In genomic region chr15:78876258-78876696, GRCm38 (mm10) we compare ENCODE assay signal across 8 mouse cellular contexts. TPM values are rescaled to one million over a fixed set of nuclear protein-coding genes. Genes with fewer than 3 reads are reported as not detected.
DNase-seq lines count a peak whose midpoint lies in the region; ATAC-seq lines count a peak whose summit lies in the region.

No protein-coding gene starts in this region.

- ATAC-seq in inflammation-experienced regulatory T-cells, adult 6 months: peak; percentile 25
- peak; percentile 39 for ATAC-seq in megakaryocyte, adult 5-6 weeks (ENCODE audit: poor library complexity, severe bottlenecking)

- peak; percentile 67 to 71 for DNase-seq in adrenal gland, adult 18-20 months (ENCODE audit: low spot score in 2 of 2)
- peak; percentile 92 for DNase-seq in embryo, embryonic 10.5 days (ENCODE audit: low spot score)
- peak; percentile 57 to 64 for DNase-seq in gastrocnemius, adult 8-10 months (ENCODE audit: low spot score in 2 of 2)
- peak; percentile 65 to 85 for DNase-seq in left cerebral cortex, adult 9 months (ENCODE audit: low spot score in 2 of 2)
- peak; percentile 78 for DNase-seq in right cerebral cortex, adult 18-20 months
- DNase-seq in urinary bladder, postnatal 14 days (ENCODE audit: low spot score): peak; percentile 94

RNA-seq across cellular contexts. Expression of gene Gga1, which starts 0.7 kb away (rescaled TPM):
- 10 to 100 TPM; 55.2 to 57.2 TPM for total RNA-seq in adrenal gland, adult 18-20 months (2021)
- total RNA-seq in gastrocnemius, adult 8-10 months (2022): 10 to 100 TPM; 41.8 to 44.9 (median 43.5) TPM
- 10 to 100 TPM; 11.9 to 22.5 (median 16.1) TPM for polyA plus RNA-seq in inflammation-experienced regulatory T-cells, adult 6 months (2017; shearing (Covaris generic))
- total RNA-seq in megakaryocyte, adult 5-6 weeks (2015): 46.0 and 52.6 TPM in 2 replicates
- 20.8 and 28.9 TPM in 2 replicates for total RNA-seq in megakaryocyte, adult 5-6 weeks (2017)

RNA-seq across cellular contexts. Expression of gene Lgals2, which starts 20.9 kb away (rescaled TPM):
- total RNA-seq in adrenal gland, adult 18-20 months (2021): under 1 TPM in 1 of 2 experiments, not detected in 1; 0.54 TPM
- not detected for total RNA-seq in gastrocnemius, adult 8-10 months (2022)
- not detected for polyA plus RNA-seq in inflammation-experienced regulatory T-cells, adult 6 months (2017; shearing (Covaris generic))
- total RNA-seq in megakaryocyte, adult 5-6 weeks (2015): not detected in 2 replicates
- total RNA-seq in megakaryocyte, adult 5-6 weeks (2017): 0.26 TPM in 1 of 2 replicates, not detected in the other

RNA-seq across cellular contexts. Expression of gene Gm49510, which starts 23.2 kb away (rescaled TPM):
- total RNA-seq in adrenal gland, adult 18-20 months (2021): not detected
- total RNA-seq in gastrocnemius, adult 8-10 months (2022): not detected
- not detected for polyA plus RNA-seq in inflammation-experienced regulatory T-cells, adult 6 months (2017; shearing (Covaris generic))
- total RNA-seq in megakaryocyte, adult 5-6 weeks (2015): not detected in 2 replicates
- total RNA-seq in megakaryocyte, adult 5-6 weeks (2017): 1.1 and 2.0 TPM in 2 replicates

RNA-seq across cellular contexts. Expression of gene Sh3bp1, which starts 23.3 kb away (rescaled TPM):
- total RNA-seq in adrenal gland, adult 18-20 months (2021): 1 to 10 TPM; 4.1 to 6.5 TPM
- total RNA-seq in gastrocnemius, adult 8-10 months (2022): 1 to 10 TPM in 2 of 4 experiments, under 1 TPM in 2; 0.80 to 1.7 (median 1.2) TPM
- 10 to 100 TPM; 49.5 to 72.6 (median 52.6) TPM for polyA plus RNA-seq in inflammation-experienced regulatory T-cells, adult 6 months (2017; shearing (Covaris generic))
- total RNA-seq in megakaryocyte, adult 5-6 weeks (2015): 46.5 and 53.3 TPM in 2 replicates
- total RNA-seq in megakaryocyte, adult 5-6 weeks (2017): 34.0 and 38.2 TPM in 2 replicates

RNA-seq across cellular contexts. Expression of gene Cdc42ep1, which starts 33.9 kb away (rescaled TPM):
- 10 to 100 TPM; 36.2 to 53.1 TPM for total RNA-seq in adrenal gland, adult 18-20 months (2021)
- 1 to 10 TPM; 4.1 to 7.3 (median 6.2) TPM for total RNA-seq in gastrocnemius, adult 8-10 months (2022)
- not detected for polyA plus RNA-seq in inflammation-experienced regulatory T-cells, adult 6 months (2017; shearing (Covaris generic))
- not detected in 2 replicates for total RNA-seq in megakaryocyte, adult 5-6 weeks (2015)
- 0.26 TPM in 1 of 2 replicates, not detected in the other for total RNA-seq in megakaryocyte, adult 5-6 weeks (2017)

Comparison
In these comparisons a context has a peak if more than half of its experiments do, and no peak if none do; other contexts are left out.
1. Peak in every context shown above with its lines: DNase-seq and ATAC-seq.